Mouse (Mus musculus) stomach, postnatal 0 days (tissue): ENCODE measurements around the gene Commd1.

Experiments used
- CTCF ChIP-seq: IDR thresholded peaks from 2 replicates; pipeline ENCODE4 v1.5.1; 2016; ENCODE audit warnings: antibody characterized with exemption, low read depth, mild to moderate bottlenecking, moderate library complexity
- EP300 ChIP-seq: optimal IDR thresholded peaks from 2 replicates; pipeline ENCODE3; 2016; ENCODE audit warnings: antibody characterized with exemption

DNA sequence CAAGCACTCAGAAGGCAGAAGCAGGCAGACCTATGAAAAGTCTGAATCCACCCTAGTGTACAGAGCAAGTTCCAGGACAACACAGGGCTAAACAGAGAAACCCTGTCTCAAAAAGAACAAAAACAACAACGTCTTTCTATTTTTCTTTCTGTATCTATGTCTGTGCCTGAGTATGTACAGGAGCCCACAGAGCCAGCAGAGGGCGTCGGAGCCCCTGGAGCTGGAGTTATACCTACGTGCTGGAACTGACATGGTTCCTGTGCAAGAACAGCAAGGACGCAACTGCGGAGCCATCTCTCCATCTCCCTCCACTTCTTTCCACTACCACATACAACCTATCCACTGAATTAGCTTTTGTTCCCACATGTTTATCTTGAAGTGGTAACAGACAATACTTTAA, 32.1 kb downstream of the Commd1 start:
- TF ChIP-seq CTCF (no peak), EP300 (no peak)
